Mouse (Mus musculus) cerebellum, postnatal 14 days (tissue): ENCODE data around the gene Zfp341.

Experiments
- DNase-seq, 2 experiments: peaks; one replicate each; pipeline ENCODE4 v3.0.0; 2021; ENCODE audit warnings: mixed read lengths in 2 of 2

The Zfp341 gene

GRCm38 (mm10) chr2:154589051-154589450 lies 24.0 kb upstream of the Zfp341 start:
- DNase-seq, result no peak

- no peak for DNase-seq
These were observed 21.9 kb upstream of the Zfp341 start for GRCm38 (mm10) chr2:154591239-154591638.

GRCm38 (mm10) chr2:154593025-154593424 lies 20.1 kb upstream of the Zfp341 start:
- DNase-seq, result peak; percentile 46 to 49

GRCm38 (mm10) chr2:154595775-154596174 lies 17.3 kb upstream of the Zfp341 start:
- DNase-seq, result peak; percentile 75 to 78

GRCm38 (mm10) chr2:154597399-154597798 lies 15.7 kb upstream of the Zfp341 start:
- DNase-seq, result no peak

GRCm38 (mm10) chr2:154600586-154600985 lies 12.5 kb upstream of the Zfp341 start:
- DNase-seq, result no peak

- DNase-seq, result no peak
These were observed 11.8 kb upstream of the Zfp341 start for GRCm38 (mm10) chr2:154601324-154601723.

- DNase-seq, result no peak
These were observed 10.0 kb upstream of the Zfp341 start for GRCm38 (mm10) chr2:154603007-154603637.

GRCm38 (mm10) chr2:154603638-154604153 lies 9.4 kb upstream of the Zfp341 start, which contains the start of gene Pxmp4:
TSS of gene Pxmp4 (minus strand) at chr2:154603708.
- DNase-seq, result peak; percentile 100

GRCm38 (mm10) chr2:154604156-154604555 lies 8.9 kb upstream of the Zfp341 start:
- no peak for DNase-seq

- DNase-seq, result no peak
These were observed 6.1 kb upstream of the Zfp341 start for GRCm38 (mm10) chr2:154606965-154607364.

- DNase-seq, result no peak
These were observed 3.9 kb upstream of the Zfp341 start for GRCm38 (mm10) chr2:154609050-154609767.

- peak; percentile 56 to 65 for DNase-seq
These were observed 1.9 kb downstream of the Zfp341 start for GRCm38 (mm10) chr2:154614841-154615576.

GRCm38 (mm10) chr2:154615674-154616073 lies 2.6 kb downstream of the Zfp341 start:
- no peak for DNase-seq

- DNase-seq, result no peak
These were observed 4.0 kb downstream of the Zfp341 start for GRCm38 (mm10) chr2:154617061-154617460.

- DNase-seq, result no peak
These were observed 8.6 kb downstream of the Zfp341 start for GRCm38 (mm10) chr2:154621684-154622083.

GRCm38 (mm10) chr2:154624137-154624536 lies 11.0 kb downstream of the Zfp341 start:
- peak in 1 of 2 experiments; percentile 31 for DNase-seq

- DNase-seq, result no peak
These were observed 17.4 kb downstream of the Zfp341 start for GRCm38 (mm10) chr2:154630531-154630930.

- DNase-seq, result no peak
These were observed 19.2 kb downstream of the Zfp341 start for GRCm38 (mm10) chr2:154632203-154632780.

- DNase-seq, result no peak
These were observed 20.1 kb downstream of the Zfp341 start for GRCm38 (mm10) chr2:154633039-154633742.

GRCm38 (mm10) chr2:154633876-154634644 lies 21.0 kb downstream of the Zfp341 start:
- DNase-seq, result no peak
